Mouse (Mus musculus): ENCODE measurements around the gene Olfm2.

Gene Olfm2

DNA sequence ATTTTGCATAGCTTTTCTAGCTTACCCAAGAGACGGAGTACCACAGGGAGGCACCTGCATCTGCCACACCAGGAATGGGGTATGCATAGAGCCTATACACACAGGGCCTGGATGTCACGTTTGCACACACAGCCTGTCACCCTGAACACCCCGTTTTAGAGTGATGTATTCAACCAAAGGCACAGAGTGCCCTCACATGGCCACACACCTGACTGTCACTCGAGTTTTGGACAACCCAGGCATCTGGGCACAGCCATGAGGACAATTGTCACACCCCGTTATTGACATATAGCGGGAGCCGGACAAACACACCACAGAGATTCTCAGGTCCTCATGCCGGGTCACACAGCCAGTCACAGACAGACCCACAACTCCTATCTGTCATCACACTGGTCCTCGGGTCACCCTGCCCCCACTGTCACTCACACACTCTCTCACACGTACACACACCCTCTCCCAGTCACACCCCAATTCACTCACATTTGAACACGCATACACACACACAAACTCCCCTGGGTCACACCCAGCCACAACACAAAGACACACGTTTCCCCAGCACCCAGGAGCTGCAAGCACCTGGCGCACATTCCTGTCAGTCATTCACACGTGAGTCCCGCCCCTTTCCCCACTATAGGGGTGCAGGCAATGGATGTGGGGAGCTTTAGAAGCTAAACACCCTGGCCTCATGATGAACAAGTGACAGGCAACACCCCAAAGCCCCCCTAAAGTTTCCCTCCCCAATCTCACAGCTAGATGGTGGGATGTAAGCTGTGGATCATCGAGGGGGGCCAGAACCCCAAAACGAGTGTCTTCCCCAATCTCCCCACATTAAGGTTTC is 801 bp downstream of the Olfm2 start:
- no peak for DNase-seq

DNA sequence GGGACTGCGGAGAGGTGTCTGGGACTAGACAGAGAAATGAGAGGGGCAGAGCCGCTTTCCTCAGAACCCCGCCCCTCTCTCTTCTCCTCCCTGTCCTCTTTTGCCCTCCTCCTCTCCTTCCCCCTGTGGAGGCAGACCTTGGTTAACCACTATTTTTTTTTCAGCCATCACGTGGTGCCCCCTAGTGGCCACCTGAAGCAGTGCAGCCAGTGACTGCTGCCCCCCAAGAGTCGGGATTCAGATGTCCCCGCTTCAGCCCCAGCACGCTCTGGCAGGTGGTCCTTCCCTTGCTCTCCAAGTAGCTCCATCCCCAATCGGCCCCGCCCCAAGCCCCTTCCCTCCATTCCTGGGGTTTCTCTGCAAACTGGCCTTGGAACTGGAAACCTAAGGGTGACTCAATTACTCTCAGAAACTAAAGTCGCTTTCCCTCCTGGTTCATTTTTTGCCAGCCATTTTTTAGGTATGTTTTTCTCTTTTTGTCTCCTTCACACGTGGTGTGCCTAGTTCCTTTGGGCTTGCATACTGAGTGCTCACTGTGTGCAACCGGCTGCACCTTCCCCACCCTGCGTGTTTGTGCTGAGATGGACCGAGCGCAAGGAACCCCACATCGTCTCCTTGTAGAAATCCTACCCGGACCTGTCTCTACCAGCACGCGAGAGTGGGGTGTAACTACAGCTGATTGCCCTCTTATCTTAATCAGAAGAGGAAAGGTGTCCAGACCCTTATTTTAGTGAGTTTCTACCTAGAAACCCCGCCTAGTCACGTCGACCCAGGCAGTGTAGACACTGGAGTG is 2.0 kb downstream of the Olfm2 start:
- DNase-seq: peak; percentile 42 to 47

GRCm38 (mm10) chr9:20740407-20740806 is 5.7 kb downstream of the Olfm2 start:
- peak; percentile 87 to 90 for DNase-seq

DNA sequence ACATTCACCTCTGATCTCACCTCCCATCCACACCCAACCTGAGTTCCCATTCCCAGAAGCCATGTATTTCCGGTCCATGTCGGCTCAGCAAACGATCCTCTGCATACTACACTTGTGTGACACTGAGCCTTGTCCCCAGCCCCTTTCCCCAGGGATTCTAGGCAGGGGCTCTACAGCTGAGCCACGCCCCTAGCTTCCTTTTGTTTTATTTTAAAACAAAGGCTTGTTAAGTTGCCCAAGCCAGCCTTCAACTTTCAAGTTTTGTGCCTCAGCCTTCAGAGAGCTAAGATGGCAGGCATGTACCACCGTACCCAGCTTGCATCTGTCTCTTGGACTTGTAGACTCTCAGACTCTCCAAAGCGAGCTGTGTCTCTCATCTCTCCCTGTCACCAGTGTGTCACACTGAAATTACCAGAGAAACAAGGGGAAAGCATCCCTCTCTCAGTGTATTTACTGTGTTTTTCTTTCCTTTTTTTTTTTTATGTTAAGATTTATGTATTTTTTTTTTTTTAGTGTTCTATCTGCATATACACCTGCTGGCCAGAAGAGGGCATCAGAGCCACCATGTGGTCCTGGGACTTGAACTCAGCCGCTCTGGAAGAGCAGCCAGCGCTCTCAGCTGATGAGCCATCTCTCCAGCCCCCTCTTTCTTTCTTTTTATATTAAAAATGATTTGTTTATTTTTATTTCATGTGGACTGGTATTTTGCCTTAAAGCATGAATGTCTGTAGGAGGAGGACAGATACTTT is 7.7 kb downstream of the Olfm2 start:
- DNase-seq: peak; percentile 24 to 51

GRCm38 (mm10) chr9:20737227-20737626 is 8.9 kb downstream of the Olfm2 start:
- DNase-seq: no peak

DNA sequence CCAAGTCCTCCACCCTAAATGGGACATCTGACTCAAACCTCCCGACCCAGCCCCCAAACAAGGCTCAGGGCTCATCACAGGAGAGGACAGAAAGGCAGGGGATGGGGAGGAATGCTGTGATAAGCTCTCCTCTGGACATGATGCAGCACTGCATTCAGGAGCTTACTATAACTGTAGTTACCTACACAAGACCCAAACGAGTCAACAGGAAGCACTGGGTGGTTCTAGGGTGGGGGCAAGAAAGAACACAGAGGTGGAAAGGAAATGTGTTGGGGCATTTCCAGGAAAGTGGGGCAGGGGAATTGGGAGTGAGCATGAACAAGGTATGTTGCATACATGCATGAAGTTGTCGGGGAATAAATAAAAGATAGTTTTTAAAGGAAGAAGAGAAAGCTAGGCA is 11.5 kb downstream of the Olfm2 start:
- DNase-seq: no peak

DNA sequence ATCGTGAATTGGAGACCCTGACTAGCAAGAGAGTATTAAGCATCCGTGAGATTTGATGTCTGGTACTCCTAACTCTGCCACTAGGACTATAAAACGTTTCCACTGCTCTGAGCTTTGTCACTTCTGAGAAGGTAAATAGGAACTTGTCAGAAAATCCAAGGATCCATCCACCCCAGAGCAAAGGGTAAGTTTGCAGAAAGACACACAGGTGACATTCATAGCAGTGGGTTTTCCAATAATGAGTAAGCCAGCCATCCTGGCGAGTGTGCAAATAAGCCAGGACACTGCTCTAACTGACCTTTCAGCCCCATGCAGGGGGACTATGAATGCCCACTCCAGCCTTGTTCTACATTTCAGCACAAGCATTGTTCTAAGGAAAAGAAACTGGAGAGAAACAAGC is 14.4 kb downstream of the Olfm2 start:
- no peak for DNase-seq

DNA sequence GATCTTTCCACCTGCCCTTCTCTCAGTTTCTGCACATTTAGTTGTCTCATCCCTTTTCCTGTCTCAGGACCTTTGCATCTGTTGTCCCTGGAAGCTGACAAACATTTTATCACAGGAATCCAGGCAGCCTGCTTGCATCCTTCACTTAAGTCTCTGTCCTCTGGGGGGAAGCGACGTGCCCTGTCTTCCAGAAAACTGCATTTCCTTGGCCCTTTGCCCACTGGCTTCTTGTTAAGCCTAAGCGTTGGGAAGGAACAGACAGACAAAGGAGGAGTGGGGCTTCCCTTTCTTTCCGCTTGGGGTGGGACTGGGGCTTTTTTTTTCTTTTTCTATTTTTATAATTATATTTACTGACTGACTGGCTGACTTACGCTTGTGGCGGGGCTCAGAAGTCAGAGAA is 16.7 kb downstream of the Olfm2 start:
- peak; percentile 52 to 62 for DNase-seq

GRCm38 (mm10) chr9:20727601-20728113 is 18.5 kb downstream of the Olfm2 start:
- peak; percentile 77 to 83 for DNase-seq

GRCm38 (mm10) chr9:20726859-20727600 is 19.1 kb downstream of the Olfm2 start:
- DNase-seq: peak; percentile 31 to 32

GRCm38 (mm10) chr9:20726134-20726858 is 19.9 kb downstream of the Olfm2 start:
- DNase-seq: peak in 1 of 2 experiments; percentile 9

DNA sequence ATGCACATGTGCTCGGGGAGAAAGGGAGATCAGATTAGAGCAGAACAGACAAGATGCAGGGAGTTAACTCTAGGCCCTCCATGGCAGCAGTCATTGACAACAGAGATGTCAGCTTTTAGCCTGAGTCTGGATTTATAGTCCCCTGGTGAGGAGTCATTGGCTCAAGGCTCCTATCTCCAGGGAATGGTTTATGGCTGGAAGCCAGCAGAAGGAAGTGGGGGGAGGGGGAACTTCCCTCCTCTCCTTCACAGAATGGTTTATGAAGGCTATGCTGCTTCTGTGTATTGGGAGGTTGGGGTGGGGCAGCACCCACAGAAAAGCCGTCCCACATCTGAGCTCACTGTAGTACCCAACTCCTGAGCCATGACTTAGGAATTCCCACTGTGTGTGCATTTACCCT is 24.6 kb downstream of the Olfm2 start:
- peak; percentile 53 to 60 for DNase-seq

GRCm38 (mm10) chr9:20715332-20715731 is 30.8 kb downstream of the Olfm2 start:
- no peak for DNase-seq

DNA sequence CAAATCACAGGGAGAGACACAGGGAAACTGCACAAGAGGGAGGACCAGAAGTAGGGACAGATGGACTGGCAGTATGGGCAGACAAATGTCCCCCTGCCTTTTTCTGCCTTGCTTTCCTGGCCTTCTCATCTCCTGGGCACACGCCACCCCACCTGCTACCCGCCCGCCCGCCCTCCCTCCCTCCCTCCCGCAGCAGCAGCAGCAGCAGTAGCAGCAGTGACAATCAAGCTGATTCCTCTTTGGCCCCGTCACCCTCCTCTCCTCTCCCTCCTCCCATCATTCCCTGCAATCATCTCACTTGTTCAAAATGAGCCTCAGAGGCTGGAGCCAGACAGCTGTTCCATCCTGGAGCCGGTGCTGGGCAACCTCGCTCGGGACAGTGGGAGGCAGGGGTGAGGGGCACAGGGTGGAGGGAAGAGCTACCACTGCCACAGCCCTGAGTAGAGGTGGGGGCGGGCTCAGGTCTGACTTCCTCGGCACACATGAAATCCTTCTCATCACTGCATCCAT is 32.6 kb downstream of the Olfm2 start:
- no peak for DNase-seq

GRCm38 (mm10) chr9:20712934-20713477 is 33.1 kb downstream of the Olfm2 start:
- no peak for DNase-seq

GRCm38 (mm10) chr9:20710471-20710870 is 35.7 kb downstream of the Olfm2 start:
- no peak for DNase-seq

- no peak for DNase-seq
Measured at GRCm38 (mm10) chr9:20705981-20706380, 40.2 kb downstream of the Olfm2 start.

DNA sequence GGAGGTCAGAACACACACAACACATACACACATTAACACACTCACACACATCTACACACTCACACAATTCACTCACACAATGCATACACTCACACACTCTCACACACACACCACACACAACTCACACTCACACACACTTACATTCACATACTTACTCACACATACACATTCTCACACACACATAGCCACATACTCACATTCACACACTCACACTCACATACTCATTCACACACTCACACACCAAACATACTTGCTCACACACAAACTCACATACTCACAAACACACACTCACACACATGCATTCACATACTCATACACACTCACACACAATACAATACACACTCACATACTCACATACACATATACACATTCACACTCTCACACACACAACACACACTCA is 40.7 kb downstream of the Olfm2 start:
- DNase-seq: no peak

- DNase-seq: no peak
Measured at GRCm38 (mm10) chr9:20703832-20704380, 42.2 kb downstream of the Olfm2 start.

DNA sequence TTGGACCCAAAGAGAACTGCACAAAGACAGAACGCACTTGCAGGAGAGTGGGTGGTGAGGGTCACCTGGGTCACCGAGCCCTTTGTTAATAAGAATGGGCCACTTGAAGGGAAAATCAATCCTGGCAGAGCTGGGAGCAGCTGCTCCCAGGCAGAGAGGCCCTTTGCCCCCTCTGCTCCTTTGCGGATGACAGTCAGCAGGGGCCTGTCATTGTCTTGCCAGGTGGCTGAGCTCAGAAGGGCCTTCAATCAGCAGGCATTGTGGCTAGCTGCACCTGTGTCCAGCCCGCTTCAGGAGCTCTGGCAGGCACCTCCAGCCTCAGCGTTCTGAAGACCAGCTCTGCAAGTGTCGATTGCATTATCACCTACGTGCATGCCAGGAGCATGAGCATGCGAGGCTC is 48.7 kb downstream of the Olfm2 start:
- DNase-seq: no peak
